Mouse (Mus musculus) ES-Bruce4 (cell line): ENCODE measurements around the gene Snx11.

Experiments used
- CTCF ChIP-seq: IDR thresholded peaks from one replicate; pipeline ENCODE4 v1.8.1; 2011; ENCODE audit warnings: low read depth, low read length
- EP300 ChIP-seq: IDR thresholded peaks from 2 replicates; pipeline ENCODE4 v1.6.1; 2011; ENCODE audit warnings: low read depth, low read length; ENCODE audit not compliant: insufficient read depth
- POLR2A ChIP-seq: IDR thresholded peaks from one replicate; pipeline ENCODE4 v1.8.1; 2011; ENCODE audit warnings: low read length; ENCODE audit not compliant: insufficient read depth

GRCm38 (mm10) chr11:96818128-96818710, 40.9 kb upstream of the Snx11 start:
- TF ChIP-seq POLR2A (no peak), CTCF (no peak), EP300 (no peak)
